ENCODE assay signal across 31 mouse cellular contexts in the genomic region with DNA sequence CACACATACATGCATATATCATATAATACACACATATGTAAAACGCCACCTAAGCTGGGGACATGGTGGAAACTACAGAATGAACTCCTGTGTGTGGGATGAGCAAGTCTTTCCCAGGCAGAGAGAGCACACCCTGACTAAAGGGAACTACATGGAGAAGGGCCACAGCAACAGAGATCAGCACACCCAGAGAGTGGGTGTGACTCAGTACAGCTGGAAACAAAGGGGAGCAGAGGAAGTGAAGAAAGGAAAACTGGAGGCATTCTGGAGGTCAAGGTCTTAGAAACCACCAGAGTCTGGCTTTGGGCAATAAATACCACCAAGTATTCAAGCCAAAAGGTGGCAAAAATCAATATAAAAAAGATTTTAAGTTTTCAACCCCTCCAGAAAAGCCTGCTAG.
"Had no signal": no experiment of that assay in that cellular context is flagged by ENCODE, and none has a peak within 500 bp of the region (broad histone marks: within the 10 kb centered on the region; RNA-seq: fewer than 3 reads in every experiment).

No protein-coding gene starts in this region.

- H3K9me3 ChIP-seq: limb, embryonic 10.5 days; limb, embryonic 12.5 days; limb, embryonic 13.5 days; limb, embryonic 15.5 days; liver, embryonic 12.5 days; liver, embryonic 13.5 days; liver, embryonic 15.5 days; lung, embryonic 15.5 days; megakaryocyte, embryonic 14.5 days; midbrain, embryonic 10.5 days; midbrain, embryonic 12.5 days; midbrain, embryonic 15.5 days; neural tube, embryonic 12.5 days; neural tube, embryonic 13.5 days had no signal

- H3K9ac ChIP-seq: limb, embryonic 12.5 days; limb, embryonic 13.5 days; limb, embryonic 15.5 days; liver, embryonic 12.5 days; liver, embryonic 13.5 days; liver, embryonic 14.5 days; liver, embryonic 15.5 days; liver, postnatal 0 days; lung, embryonic 14.5 days; lung, embryonic 15.5 days; midbrain, embryonic 12.5 days; midbrain, embryonic 15.5 days; neural tube, embryonic 12.5 days; neural tube, embryonic 13.5 days had no signal

- H3K4me2 ChIP-seq: limb, embryonic 12.5 days; limb, embryonic 13.5 days; limb, embryonic 15.5 days; liver, embryonic 11.5 days; liver, embryonic 12.5 days; liver, embryonic 13.5 days; liver, embryonic 15.5 days; lung, embryonic 14.5 days; lung, embryonic 15.5 days; midbrain, embryonic 11.5 days; midbrain, embryonic 12.5 days; midbrain, embryonic 15.5 days; neural tube, embryonic 12.5 days; neural tube, embryonic 13.5 days had no signal

- H3K4me1 ChIP-seq: limb, embryonic 10.5 days; limb, embryonic 12.5 days; limb, embryonic 13.5 days; limb, embryonic 15.5 days; liver, embryonic 12.5 days; liver, embryonic 13.5 days; liver, embryonic 15.5 days; lung, embryonic 15.5 days; megakaryocyte, embryonic 14.5 days; midbrain, embryonic 10.5 days; midbrain, embryonic 12.5 days; midbrain, embryonic 15.5 days; neural tube, embryonic 12.5 days; neural tube, embryonic 13.5 days had no signal

- H3K4me3 ChIP-seq: limb, embryonic 10.5 days; limb, embryonic 12.5 days; limb, embryonic 13.5 days; limb, embryonic 15.5 days; liver, embryonic 12.5 days; liver, embryonic 13.5 days; liver, embryonic 15.5 days; lung, embryonic 15.5 days; megakaryocyte, embryonic 14.5 days; midbrain, embryonic 10.5 days; midbrain, embryonic 12.5 days; midbrain, embryonic 15.5 days; myocyte; neural tube, embryonic 12.5 days; neural tube, embryonic 13.5 days had no signal

- ATAC-seq: liver, embryonic 12.5 days; liver, postnatal 0 days; lung, postnatal 0 days; midbrain, embryonic 15.5 days; midbrain, embryonic 16.5 days had no signal

- H3K27ac ChIP-seq: limb, embryonic 10.5 days; limb, embryonic 12.5 days; limb, embryonic 13.5 days; limb, embryonic 15.5 days; liver, embryonic 12.5 days; liver, embryonic 13.5 days; liver, embryonic 14.5 days; liver, embryonic 15.5 days; lung, embryonic 15.5 days; macrophage; midbrain, embryonic 10.5 days; midbrain, embryonic 12.5 days; midbrain, embryonic 15.5 days; neural tube, embryonic 12.5 days; neural tube, embryonic 13.5 days had no signal

- H3K27me3 ChIP-seq: limb, embryonic 12.5 days; limb, embryonic 13.5 days; limb, embryonic 15.5 days; liver, embryonic 12.5 days; liver, embryonic 13.5 days; liver, embryonic 15.5 days; lung, embryonic 15.5 days; megakaryocyte, embryonic 14.5 days; midbrain, embryonic 12.5 days; midbrain, embryonic 15.5 days; neural tube, embryonic 12.5 days; neural tube, embryonic 13.5 days had no signal

- DNase-seq: left cerebral cortex, postnatal 4 days; liver; liver, embryonic 13.5 days; liver, postnatal 0 days; lung, adult 18-20 months; lung, adult 2 months; lung, embryonic 14.5 days; lung, postnatal 14 days; lung, postnatal 36 days; lung, postnatal 4 days; midbrain, embryonic 14.5 days had no signal
